Mouse (Mus musculus) Patski (cell line): ENCODE results near the gene Gtf2ird1. TPM values are rescaled to one million over a fixed set of nuclear protein-coding genes. Genes with fewer than 3 reads are reported as not detected.
"Not testable (repeated sequence)": the region's sequence is repeated elsewhere in the genome, so short reads cannot be mapped to it uniquely, and the experiment has no call there.

Experiments used
- ATAC-seq: fragments of 100-300 bp; one replicate; pipeline ENCODE4 v1.8.0; 2021
- CTCF ChIA-PET: fragments of 350-600 bp; sonication (Branson Sonifier 250); formaldehyde crosslinking; loops from one replicate; lab custom pipeline; 2022; ENCODE audit warnings: inconsistent platforms; lab: Charles Lee
- POLR2A ChIA-PET: fragments of 350-600 bp; sonication (Branson Sonifier 250); formaldehyde crosslinking; loops from one replicate; lab custom pipeline; 2022; ENCODE audit warnings: antibody characterized with exemption, inconsistent platforms; lab: Charles Lee
- DNase-seq: peaks from one replicate; pipeline ENCODE4 v3.0.0-alpha.2; 2011; ENCODE audit warnings: low read depth, low spot score
- H3K27me3 ChIP-seq: fragments of 371-371 bp; one replicate; pipeline ENCODE4 v1.5.1; 2021
- CTCF ChIP-seq: fragments of 100-300 bp; IDR thresholded peaks from one replicate; pipeline ENCODE4 v1.5.1; 2021
- in situ Hi-C: fragments of 300-500 bp; cut with MboI; formaldehyde crosslinking; loops from 3 replicates; pipeline ENCODE4 v1.11.1; 2018; ENCODE audit warnings: low pct_unique_long_range_greater_than_20kb, mixed read lengths
- polyA plus RNA-seq: library from polyadenylated mRNA; unstranded; gene quantifications from one replicate; pipeline ENCODE4 v1.2.3, GENCODE M21; 2021

The Gtf2ird1 gene
- polyA plus RNA-seq, 1 experiment from 2014 or later = 169 TPM

DNA sequence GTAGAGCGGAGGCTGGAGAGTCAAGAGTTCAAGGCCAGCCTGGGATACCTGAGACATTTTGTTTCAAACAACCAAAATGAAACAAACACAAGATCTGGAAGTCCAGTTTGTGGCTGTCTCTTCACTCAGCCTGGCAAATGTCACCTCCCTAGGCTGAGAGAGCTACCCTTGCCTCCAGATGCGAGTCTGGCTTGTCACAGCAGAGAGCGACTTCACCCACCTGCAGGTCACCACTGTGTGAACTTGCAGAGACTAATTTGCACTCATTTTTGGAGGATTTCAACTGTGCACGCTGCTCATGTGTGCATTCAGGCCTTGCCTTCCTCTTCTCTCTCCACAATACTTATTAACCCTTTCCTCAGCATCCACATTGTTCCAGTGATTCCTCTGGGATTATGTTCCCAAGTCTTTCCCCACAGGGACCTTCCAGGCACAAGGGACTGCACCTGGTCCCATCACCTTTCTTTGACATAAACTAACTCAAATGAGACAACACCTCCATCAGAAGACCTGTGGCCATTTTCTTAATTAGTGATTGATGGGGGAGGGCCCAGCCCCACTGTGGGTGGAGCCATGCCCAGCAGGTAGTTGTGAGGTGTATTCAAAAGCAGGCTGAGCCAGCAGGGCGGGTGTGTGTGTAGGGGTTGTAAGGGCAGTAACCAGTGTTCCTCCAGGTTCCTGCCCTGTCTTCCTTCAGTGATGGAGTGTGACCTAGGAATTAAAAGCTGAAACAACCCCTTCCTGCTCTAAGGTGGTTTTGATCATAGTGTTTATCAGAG is 84.8 kb downstream of the Gtf2ird1 start:
- H3K27me3 ChIP-seq = no peaks in the 10 kb centered on the region
- in situ Hi-C loops = loop anchor here (5.0 kb wide), 1 partner anchor 96 kb away; no protein-coding TSS in a partner anchor
- no peak for DNase-seq
- POLR2A ChIA-PET = interaction anchor here (1.2 kb wide), 1 partner anchor 115 kb away, joined by 6 read pairs; no protein-coding TSS in a partner anchor
- no peak for ATAC-seq
- CTCF ChIA-PET = interaction anchor here (1.0 to 4.2 kb wide), 6 partner anchors 9 to 118 kb away, joined by 3 to 40 read pairs (median 4); no protein-coding TSS in a partner anchor
- TF ChIP-seq CTCF = no peak

DNA sequence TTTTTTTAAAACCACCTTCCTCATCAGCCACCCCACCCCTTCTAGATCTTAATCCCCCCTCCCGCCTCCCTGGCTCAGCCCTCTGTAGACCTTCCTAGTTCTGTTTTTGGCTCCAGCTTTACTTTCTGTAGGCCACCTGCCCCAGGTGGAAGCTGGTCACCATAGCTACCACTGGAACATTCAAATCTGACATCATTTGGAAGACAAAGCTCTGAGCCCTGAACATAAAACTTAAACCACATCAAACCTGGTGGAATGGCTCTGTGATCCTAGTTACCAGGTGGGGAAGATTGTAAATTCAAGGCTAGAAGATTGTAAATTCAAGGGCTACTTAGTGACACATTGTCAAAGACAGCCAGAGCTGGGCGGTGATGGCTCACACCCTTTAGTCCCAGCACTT is 85.7 kb downstream of the Gtf2ird1 start:
- no peak for TF ChIP-seq CTCF
- DNase-seq (no peak), ATAC-seq (no peak)
- ChIA-PET CTCF (interaction anchor here (1.0 to 2.6 kb wide), 6 partner anchors 10 to 119 kb away, joined by 3 to 5 read pairs (median 3); no protein-coding TSS in a partner anchor), POLR2A (interaction anchor here (1.2 kb wide), 1 partner anchor 188 kb away, joined by 4 read pairs; no protein-coding TSS in a partner anchor)
- H3K27me3 ChIP-seq = no peaks in the 10 kb centered on the region
- in situ Hi-C loops = loop anchor here (5.0 kb wide), 1 partner anchor 96 kb away; no protein-coding TSS in a partner anchor

DNA sequence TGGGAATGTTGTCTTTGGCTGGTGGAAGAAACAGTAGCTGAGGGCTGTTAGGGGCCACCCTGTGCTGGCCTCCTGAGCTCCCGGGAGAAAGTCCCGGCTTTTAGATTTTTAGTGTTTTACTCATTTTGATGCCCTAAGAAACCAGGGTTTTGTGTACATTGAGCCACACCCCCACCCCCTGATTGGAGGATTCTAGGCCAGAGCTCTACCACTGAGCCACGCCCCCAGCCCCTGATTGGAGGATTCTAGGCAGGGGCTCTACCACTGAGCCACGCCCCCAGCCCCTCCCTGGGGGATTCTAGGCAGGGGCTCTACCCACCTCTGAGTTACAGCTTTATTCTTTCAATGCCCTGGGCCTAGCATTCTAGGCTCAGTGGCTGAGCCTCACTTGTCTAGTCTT is 97.4 kb downstream of the Gtf2ird1 start:
- in situ Hi-C loops = no loop called here

DNA sequence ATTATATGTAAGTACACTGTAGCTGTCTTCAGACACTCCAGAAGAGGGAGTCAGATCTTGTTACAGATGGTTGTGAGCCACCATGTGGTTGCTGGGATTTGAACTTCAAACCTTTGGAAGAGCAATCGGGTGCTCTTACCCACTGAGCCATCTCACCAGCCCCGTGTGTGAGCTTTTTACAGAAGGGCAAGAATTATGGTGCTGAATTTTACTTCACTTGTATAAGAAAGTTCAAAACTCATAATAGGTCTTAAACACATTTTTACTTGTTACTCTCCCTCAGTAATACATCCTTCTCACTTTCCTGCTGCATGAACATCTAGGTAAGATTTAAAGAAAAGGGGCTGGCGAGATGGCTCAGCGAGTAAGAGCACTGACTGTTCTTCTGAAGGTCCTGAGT is 101.1 kb downstream of the Gtf2ird1 start:
- ATAC-seq, DNase-seq, H3K27me3 ChIP-seq, POLR2A ChIA-PET, in situ Hi-C loops, CTCF ChIA-PET: not testable (repeated sequence)

More for the DNA sequence above, 97.4 kb downstream of the Gtf2ird1 start:
- DNase-seq = no peak
- no peak for ATAC-seq
- ChIA-PET POLR2A (interaction anchor here (0.7 kb wide), 1 partner anchor 88 kb away, joined by 5 read pairs; no protein-coding TSS in a partner anchor), CTCF (interaction anchor here (1.2 to 2.3 kb wide), 2 partner anchors 10 to 15 kb away, joined by 5 read pairs; no protein-coding TSS in a partner anchor)
- no peaks in the 10 kb centered on the region for H3K27me3 ChIP-seq
- TF ChIP-seq CTCF = no peak

DNA sequence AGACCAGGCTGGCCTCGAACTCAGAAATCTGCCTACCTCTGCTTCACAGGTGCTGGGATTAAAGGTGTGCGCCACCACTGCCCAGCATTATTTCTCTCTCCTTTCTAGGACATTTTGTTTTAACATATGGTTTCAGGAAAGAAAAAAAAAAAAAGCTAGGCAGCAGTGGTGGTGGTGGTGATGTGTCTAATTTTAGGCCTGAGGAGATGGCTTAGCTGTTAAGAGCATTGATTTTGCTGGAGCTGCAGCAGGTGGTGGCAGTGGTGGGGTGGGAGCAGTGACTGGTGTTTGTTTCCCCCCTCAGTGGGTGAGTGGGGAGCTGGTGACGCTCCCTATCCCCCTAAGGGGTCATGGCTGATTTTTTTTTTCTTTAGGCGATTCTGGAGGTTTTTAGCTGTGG is 103.4 kb downstream of the Gtf2ird1 start:
- ATAC-seq (no peak), DNase-seq (no peak)
- ChIA-PET POLR2A (interaction anchor here (0.7 kb wide), 1 partner anchor 176 kb away, joined by 3 read pairs; no protein-coding TSS in a partner anchor), CTCF (no interaction called here)
- no peak for TF ChIP-seq CTCF
- in situ Hi-C loops = no loop called here
- H3K27me3 ChIP-seq = no peaks in the 10 kb centered on the region

DNA sequence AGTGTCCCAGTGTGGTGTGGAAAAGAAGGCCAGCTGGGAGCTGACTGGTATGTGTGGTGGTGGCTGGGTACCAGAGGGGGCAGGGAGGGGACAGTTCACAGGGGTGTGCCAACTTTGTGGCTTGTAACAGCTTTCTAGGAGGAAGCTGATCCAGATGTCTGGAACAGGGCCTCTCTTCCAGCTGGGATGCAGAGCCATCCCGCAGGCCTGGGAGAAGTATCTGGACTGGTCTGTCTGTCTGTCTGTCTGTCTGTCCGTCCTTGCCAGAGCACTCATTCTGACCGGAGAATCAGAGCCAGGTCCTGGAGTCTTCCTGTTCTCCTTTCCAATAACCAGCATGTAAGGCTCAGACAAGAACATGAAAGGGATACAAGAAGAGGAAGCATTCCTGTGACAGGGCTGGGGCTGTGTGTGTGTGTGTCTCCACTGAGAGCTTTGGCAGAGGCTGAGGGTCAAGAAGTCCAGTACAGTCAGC is 104.0 kb downstream of the Gtf2ird1 start:
- in situ Hi-C loops = no loop called here
- no peak for TF ChIP-seq CTCF
- ATAC-seq = no peak
- ChIA-PET POLR2A (no interaction called here), CTCF (no interaction called here)
- DNase-seq = no peak
- H3K27me3 ChIP-seq = no peaks in the 10 kb centered on the region

DNA sequence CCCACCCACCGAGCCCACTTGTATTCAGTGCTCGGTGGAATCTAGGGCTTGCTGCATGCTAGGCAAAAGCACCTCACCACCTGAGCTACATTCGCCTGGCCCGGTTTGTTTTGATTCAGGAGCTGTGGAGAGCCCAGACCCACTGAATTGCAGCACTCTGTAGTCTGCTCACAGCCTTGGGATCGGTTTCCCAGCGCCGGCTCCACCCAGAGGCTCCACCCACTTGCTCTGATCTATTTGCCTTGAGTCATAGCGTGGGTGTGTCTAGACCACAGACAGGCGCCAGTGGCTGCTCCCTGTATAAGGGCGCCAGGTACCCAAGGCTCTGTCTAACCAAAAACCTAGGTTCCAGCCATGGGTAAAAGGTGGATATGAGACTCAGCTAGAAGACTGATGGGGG is 105.9 kb downstream of the Gtf2ird1 start:
- ATAC-seq (peak; percentile 91), DNase-seq (peak; percentile 49)
- TF ChIP-seq CTCF = no peak
- ChIA-PET POLR2A (interaction anchor here (0.7 kb wide), 1 partner anchor 76 kb away, joined by 3 read pairs; no protein-coding TSS in a partner anchor), CTCF (no interaction called here)
- H3K27me3 ChIP-seq = no peaks in the 10 kb centered on the region
- in situ Hi-C loops = no loop called here

DNA sequence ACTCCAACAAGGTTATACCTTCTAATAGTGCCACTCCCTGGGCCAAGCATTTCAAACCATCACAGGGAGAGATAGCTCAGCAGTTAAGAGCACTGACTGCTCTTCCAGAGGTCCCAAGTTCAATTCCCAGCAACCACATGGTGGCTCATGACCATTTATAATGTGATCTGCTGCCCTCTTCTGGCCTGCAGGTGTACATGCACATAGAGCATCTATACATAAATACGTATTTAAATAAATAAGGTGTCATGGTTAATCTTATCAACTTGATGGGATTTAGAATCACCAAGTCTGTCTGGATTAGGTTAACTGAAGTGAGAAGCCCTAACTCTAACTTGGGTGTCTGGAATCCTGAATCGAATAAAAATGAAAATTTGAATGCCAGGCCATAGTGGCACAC is 109.5 kb downstream of the Gtf2ird1 start:
- no peaks in the 10 kb centered on the region for H3K27me3 ChIP-seq
- ChIA-PET POLR2A (no interaction called here), CTCF (interaction anchor here (0.6 to 0.8 kb wide), 4 partner anchors 129 to 169 kb away, joined by 3 read pairs; no protein-coding TSS in a partner anchor)
- in situ Hi-C loops = no loop called here
- DNase-seq = no peak
- TF ChIP-seq CTCF = peak; percentile 70
- no peak for ATAC-seq

DNA sequence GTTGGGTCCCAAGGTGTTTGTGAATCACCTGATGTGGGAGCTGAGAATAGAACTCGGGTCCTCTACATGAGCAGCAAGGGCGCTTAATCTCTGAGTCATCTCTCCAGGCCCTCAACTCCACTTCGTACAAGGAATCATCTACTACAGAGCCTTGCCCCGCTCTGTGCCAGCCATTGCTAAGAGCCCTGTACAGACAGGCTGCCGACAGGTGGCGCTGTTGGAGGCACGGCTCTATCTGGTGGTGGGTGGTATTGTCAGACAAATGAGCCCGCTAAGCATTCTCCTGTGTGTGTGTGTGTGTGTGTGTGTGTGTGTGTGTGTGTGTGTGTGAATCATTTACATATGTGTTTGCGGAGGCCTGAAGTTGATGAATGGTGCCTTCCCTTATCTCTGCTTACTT is 111.1 kb downstream of the Gtf2ird1 start:
- ChIA-PET POLR2A (no interaction called here), CTCF (no interaction called here)
- ATAC-seq (no peak), DNase-seq (no peak)
- in situ Hi-C loops = no loop called here
- no peaks in the 10 kb centered on the region for H3K27me3 ChIP-seq
- TF ChIP-seq CTCF = peak; percentile 66

DNA sequence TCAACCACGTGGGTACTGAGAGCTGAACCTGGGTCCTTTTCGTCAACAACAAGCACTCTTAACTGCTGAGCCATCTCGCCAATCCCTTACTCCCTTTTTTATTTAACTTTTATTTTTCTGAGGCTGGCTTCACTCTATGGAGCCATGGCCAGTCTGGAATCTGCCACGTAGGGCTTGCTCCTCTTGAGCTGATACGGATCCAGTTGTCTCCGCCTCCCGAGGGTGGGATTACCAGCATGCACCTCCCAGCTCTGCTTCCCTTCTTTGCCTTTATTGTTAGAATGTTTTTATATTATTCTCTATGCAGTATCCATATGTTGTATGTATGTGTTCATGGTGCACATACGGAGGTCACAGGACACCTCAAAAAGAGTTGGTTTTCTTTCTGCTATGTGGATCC is 112.4 kb downstream of the Gtf2ird1 start:
- CTCF ChIA-PET = no interaction called here

DNA sequence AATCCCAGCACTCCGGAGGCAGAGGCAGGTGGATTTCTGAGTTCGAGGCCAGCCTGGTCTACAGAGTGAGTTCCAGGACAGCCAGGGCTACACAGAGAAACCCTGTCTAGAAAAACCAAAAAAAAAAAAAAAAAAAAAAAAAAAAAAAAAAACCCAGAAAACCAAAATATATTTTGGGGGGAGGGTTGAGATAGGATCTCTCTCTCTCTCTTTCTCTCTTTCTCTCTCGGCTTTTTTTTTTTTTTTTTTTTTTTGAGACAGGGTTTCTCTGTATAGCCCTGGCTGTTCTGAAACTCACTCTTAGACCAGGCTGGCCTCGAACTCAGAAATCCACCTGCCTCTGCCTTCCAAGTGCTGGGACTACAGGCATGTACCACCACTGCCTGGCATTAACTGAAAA is 113.0 kb downstream of the Gtf2ird1 start:
- POLR2A ChIA-PET, ATAC-seq, CTCF ChIA-PET, DNase-seq, H3K27me3 ChIP-seq: not testable (repeated sequence)
- in situ Hi-C loops = loop anchor here (5.0 kb wide), 1 partner anchor 161 kb away; the partner anchor contains the start of gene Gtf2ird2

More for the DNA sequence above, 112.4 kb downstream of the Gtf2ird1 start:
- TF ChIP-seq CTCF = no peak
- no peak for DNase-seq
- ATAC-seq = no peak
- H3K27me3 ChIP-seq = no peaks in the 10 kb centered on the region
- POLR2A ChIA-PET = no interaction called here
- in situ Hi-C loops = loop anchor here (5.0 kb wide), 1 partner anchor 162 kb away; the partner anchor contains the start of gene Gtf2ird2
